Mouse (Mus musculus): ENCODE results near the gene Lyz1. TPM values are rescaled to one million over a fixed set of nuclear protein-coding genes. Genes with fewer than 3 reads are reported as not detected.

Gene Lyz1
- 0.10 and 0.19 TPM in 2 replicates for polyA plus RNA-seq (2012; rRNA removed)

DNA sequence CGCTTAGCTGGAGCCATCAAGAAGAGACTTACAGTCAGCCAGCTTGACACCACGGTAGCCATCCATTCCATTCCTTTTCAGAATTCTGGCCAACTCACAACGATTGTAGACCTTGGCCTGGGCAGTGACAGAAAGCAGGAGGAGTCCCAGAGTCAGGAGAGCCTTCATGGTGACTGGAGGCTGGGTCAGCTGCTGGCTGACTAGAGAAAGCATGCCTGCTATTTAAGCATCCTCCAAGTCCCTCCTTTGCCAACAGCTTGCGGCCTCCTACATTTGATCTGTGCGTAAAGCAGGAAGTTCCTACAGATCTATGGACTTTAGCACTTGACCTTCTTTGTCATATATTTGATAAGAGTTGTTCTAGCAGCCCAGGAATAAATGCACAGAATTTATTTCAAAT lies at the start of gene Lyz1:
Gene Lyz1, minus strand, starts transcription at position 198 of the 400 bp plus-strand sequence.
- no peak for TF ChIP-seq POLR2A (IDR thresholded peaks at IDR 0.05; ENCODE audit: borderline replicate concordance, extremely low read depth, insufficient read depth, insufficient read length, poor library complexity, severe bottlenecking)
- TF ChIP-seq CTCF (IDR thresholded peaks at IDR 0.05; ENCODE audit: borderline replicate concordance, extremely low read depth, insufficient read depth, insufficient read length): no peak
- DNase-seq (ENCODE audit: low read depth): no peak

DNA sequence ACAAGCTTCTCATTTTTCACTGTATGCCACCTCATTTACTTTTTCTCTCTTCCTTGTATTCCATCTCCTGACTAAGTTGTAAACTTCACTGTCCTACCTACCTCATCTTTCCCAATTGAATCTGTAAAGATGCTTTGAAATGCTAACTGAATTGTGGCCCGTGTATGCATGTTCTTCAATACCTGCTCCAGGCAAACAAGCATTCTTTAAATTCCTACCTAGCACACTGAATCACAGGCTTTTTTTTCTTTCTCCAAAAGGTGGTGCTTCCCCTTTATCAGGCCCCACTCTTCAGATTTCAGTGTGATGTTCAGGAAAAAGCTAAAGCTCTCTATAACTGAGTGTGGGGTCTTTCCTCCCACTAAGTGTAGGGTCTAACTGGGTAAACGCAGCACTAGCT lies 49.7 kb upstream of the Lyz1 start:
- no peak for DNase-seq (ENCODE audit: low read depth)
- TF ChIP-seq POLR2A (IDR thresholded peaks at IDR 0.05; ENCODE audit: borderline replicate concordance, extremely low read depth, insufficient read depth, insufficient read length, poor library complexity, severe bottlenecking): no peak
- TF ChIP-seq CTCF (IDR thresholded peaks at IDR 0.05; ENCODE audit: borderline replicate concordance, extremely low read depth, insufficient read depth, insufficient read length): no peak

DNA sequence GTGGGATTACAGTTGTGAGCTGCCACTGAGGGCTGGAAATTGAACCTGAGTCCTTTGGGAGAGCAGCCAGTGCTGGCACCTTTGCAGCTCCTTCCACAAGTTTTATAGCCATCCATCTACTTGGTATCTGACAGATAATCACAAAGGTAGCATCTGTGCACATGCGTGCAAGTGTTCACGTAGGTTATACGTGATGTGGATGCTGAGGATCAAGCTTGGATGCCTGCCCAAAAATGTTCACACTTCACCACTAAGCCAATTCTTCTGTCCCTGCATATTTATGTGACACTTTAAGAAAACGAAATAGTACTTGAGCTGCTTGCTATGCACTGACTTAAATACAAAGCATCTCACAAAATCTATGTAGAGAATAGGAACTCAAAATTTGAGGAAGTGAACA lies 48.4 kb upstream of the Lyz1 start:
- DNase-seq (ENCODE audit: low read depth): peak; percentile 85
- TF ChIP-seq POLR2A (IDR thresholded peaks at IDR 0.05; ENCODE audit: borderline replicate concordance, extremely low read depth, insufficient read depth, insufficient read length, poor library complexity, severe bottlenecking): no peak
- TF ChIP-seq CTCF (IDR thresholded peaks at IDR 0.05; ENCODE audit: borderline replicate concordance, extremely low read depth, insufficient read depth, insufficient read length): no peak

DNA sequence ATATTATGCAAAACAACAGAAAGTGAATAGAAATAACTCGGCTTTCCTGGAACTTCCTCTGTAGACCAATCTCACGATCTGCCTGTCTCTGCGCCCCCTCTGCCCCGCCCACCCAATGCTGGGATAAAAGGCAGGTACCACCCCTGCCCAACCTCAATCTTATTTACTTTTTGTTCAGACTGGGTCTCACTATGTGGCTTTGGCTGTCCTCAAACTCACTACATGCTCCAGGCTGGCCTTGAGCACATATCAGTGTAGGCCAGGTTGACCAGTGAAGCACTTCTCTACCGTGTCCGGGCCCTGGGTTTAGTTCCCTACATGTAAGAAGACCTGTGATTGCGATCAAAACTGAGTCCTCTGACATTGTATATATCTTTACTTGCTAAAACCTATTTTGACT lies 46.6 kb upstream of the Lyz1 start:
- no peak for TF ChIP-seq POLR2A (IDR thresholded peaks at IDR 0.05; ENCODE audit: borderline replicate concordance, extremely low read depth, insufficient read depth, insufficient read length, poor library complexity, severe bottlenecking)
- no peak for TF ChIP-seq CTCF (IDR thresholded peaks at IDR 0.05; ENCODE audit: borderline replicate concordance, extremely low read depth, insufficient read depth, insufficient read length)
- no peak for DNase-seq (ENCODE audit: low read depth)

DNA sequence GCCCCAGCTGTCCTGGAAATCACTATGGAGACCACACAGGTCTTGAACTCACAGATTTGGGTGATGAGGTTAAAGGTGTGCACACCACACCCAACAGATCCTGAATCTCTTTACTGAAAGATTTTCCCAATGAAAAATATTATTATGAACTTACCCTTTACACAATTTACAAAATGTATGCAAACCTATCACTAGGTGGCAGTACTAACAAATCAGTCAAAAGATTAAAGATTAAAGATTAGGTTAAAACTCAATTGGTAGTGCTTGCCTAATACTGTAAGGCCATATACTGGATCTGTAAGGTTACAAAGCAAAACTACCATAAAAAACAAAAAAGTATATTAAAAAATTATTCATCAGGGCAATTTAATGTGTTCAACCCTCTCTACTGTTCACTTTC lies 45.3 kb upstream of the Lyz1 start:
- TF ChIP-seq POLR2A (IDR thresholded peaks at IDR 0.05; ENCODE audit: borderline replicate concordance, extremely low read depth, insufficient read depth, insufficient read length, poor library complexity, severe bottlenecking) (no peak), CTCF (IDR thresholded peaks at IDR 0.05; ENCODE audit: borderline replicate concordance, extremely low read depth, insufficient read depth, insufficient read length) (no peak)
- no peak for DNase-seq (ENCODE audit: low read depth)

DNA sequence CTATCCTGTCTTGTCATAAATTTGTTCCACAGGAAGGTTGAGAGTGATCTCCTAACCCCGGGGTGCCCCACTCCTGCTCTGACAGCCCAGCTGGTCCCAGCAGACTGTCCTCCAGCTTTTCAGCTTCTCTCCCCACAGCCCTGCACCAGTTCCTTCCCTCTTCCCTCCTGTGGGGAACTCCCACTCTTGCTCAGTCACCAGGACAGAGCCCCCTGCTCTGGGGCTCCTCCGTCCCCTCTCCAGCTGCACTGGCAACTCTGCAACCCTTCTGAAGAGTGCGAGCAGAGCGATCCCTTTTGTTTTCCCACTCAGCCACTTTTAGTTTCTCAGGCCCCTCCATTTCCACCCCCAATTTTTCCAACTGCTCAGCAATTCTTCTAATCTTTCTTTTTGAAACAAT lies 43.0 kb upstream of the Lyz1 start:
- DNase-seq (ENCODE audit: low read depth): peak; percentile 34
- no peak for TF ChIP-seq CTCF (IDR thresholded peaks at IDR 0.05; ENCODE audit: borderline replicate concordance, extremely low read depth, insufficient read depth, insufficient read length)
- TF ChIP-seq POLR2A (IDR thresholded peaks at IDR 0.05; ENCODE audit: borderline replicate concordance, extremely low read depth, insufficient read depth, insufficient read length, poor library complexity, severe bottlenecking): no peak

DNA sequence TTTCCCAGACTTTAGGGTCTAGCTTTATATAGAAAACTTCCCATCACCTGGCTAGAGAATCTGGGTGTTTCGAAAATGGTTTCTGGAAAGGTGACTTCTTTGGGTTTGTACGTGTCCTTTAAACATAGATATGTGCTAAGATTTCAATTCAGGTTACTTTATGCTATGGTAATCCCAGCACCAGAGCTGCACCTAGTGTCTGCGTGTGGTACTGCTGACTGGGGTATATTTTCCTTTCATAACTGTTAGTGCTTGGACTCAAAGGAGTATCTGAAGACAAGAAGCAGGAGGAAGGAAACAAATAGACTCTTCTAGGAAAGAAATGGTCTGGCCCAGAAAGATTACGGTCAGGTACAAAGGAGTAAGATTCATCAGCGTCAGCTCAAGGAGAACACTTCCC lies 37.9 kb upstream of the Lyz1 start:
- DNase-seq (ENCODE audit: low read depth): no peak
- TF ChIP-seq POLR2A (IDR thresholded peaks at IDR 0.05; ENCODE audit: borderline replicate concordance, extremely low read depth, insufficient read depth, insufficient read length, poor library complexity, severe bottlenecking) (no peak), CTCF (IDR thresholded peaks at IDR 0.05; ENCODE audit: borderline replicate concordance, extremely low read depth, insufficient read depth, insufficient read length) (peak; percentile 39; the same call in 1 of the 2 replicates)

DNA sequence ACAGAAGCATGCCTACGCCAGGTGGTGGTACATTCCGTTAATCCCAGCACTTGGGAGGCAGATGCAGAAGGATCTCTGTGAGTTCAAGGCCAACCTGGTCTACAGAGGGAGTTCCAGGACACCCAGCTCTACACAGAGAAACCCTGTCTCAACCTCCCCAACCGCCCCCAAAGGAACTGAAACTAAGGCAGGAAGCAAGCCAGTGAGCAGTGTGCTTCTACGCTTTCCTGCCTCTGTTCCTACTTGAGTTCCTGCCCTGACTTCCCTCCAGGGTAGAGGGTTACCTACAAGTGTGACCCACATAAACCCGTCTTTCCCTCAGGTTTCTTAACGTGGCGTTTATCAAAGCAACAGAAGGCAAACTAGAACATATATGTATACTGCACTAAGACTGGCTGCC lies 31.1 kb upstream of the Lyz1 start:
- no peak for DNase-seq (ENCODE audit: low read depth)
- TF ChIP-seq POLR2A (IDR thresholded peaks at IDR 0.05; ENCODE audit: borderline replicate concordance, extremely low read depth, insufficient read depth, insufficient read length, poor library complexity, severe bottlenecking) (no peak), CTCF (IDR thresholded peaks at IDR 0.05; ENCODE audit: borderline replicate concordance, extremely low read depth, insufficient read depth, insufficient read length) (no peak)

DNA sequence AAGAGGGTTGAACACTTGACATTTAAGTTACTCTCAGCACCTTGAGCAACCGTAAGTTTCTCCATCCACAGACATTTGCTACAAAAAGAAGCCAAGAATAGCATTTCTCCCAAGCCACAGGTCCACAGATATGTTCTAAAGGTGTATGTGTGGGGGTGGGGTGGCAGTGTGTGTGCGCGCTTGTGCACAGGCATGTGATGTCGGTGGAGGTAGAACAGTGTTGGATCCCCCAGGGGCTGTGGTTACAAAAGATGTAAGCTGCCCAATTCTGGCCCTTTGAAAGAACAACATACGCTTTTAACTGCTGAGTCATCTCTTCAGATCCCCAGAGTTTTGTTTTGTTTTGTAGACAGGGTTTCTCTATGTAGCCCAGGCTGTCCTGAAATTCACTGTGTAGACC lies 30.0 kb upstream of the Lyz1 start:
- no peak for DNase-seq (ENCODE audit: low read depth)

DNA sequence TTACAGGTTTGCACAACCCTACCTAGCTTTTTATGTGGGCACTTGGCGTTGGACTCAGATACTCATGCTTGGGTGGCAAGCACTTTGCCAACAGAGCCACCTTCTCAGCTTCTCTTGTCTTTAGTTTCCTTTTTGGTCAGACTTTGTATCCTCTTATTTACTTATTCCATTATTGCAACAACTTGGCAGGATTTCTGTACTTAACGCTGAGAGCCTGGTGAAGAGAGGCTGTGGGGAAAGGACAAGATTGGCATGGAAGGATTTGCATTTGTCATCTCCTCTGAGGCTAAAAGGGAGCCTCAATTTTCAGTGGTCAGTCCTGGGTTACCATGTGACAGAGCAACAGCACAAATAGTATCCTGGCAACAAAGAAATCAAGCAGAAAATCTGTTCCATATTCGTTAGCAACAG lies 27.9 kb upstream of the Lyz1 start:
- no peak for TF ChIP-seq CTCF (IDR thresholded peaks at IDR 0.05; ENCODE audit: borderline replicate concordance, extremely low read depth, insufficient read depth, insufficient read length)
- no peak for TF ChIP-seq POLR2A (IDR thresholded peaks at IDR 0.05; ENCODE audit: borderline replicate concordance, extremely low read depth, insufficient read depth, insufficient read length, poor library complexity, severe bottlenecking)
- DNase-seq (ENCODE audit: low read depth): no peak

More for the DNA sequence above, 30.0 kb upstream of the Lyz1 start:
- TF ChIP-seq CTCF (IDR thresholded peaks at IDR 0.05; ENCODE audit: borderline replicate concordance, extremely low read depth, insufficient read depth, insufficient read length) (no peak), POLR2A (IDR thresholded peaks at IDR 0.05; ENCODE audit: borderline replicate concordance, extremely low read depth, insufficient read depth, insufficient read length, poor library complexity, severe bottlenecking) (no peak)

DNA sequence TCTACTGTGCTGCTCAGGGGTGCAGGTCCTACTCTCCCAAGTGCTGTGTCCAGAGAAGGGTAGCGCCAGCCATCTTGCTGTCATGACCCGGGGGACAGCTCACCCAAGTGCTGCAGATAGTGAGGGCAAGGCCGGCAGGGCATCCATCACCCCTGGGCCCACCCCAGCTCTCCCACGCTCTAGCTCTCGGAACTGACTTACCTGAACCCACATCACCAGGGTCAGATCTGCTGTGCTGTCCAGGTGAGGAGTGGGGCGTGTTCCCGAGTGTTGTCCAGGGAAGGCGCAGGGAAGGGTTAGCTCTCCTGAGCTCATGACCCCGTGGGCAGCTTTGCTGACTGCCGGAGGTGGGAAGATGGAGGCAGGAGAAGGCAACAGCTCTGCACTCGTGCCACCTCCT lies 23.7 kb upstream of the Lyz1 start:
- no peak for DNase-seq (ENCODE audit: low read depth)
- TF ChIP-seq POLR2A (IDR thresholded peaks at IDR 0.05; ENCODE audit: borderline replicate concordance, extremely low read depth, insufficient read depth, insufficient read length, poor library complexity, severe bottlenecking): no peak
- no peak for TF ChIP-seq CTCF (IDR thresholded peaks at IDR 0.05; ENCODE audit: borderline replicate concordance, extremely low read depth, insufficient read depth, insufficient read length)

DNA sequence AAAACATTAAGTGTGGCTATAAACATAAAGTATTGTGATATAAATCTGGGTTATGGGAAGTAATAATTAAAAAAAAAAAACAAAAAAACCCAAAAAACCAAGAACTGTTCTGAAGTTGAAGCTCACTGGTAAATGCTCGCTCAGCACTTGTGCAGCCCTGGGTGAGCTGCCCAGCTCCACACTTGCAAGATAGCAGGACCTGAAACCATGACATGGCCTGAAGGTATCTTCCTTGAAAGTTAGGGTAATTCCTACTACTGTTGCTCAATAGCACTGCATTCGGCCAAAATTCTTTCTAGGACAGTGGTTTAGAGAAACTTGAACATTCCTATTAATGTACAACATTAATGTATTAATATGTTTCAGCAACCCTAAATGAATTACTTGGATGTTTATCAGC lies 20.5 kb upstream of the Lyz1 start:
- DNase-seq (ENCODE audit: low read depth): no peak
- TF ChIP-seq POLR2A (IDR thresholded peaks at IDR 0.05; ENCODE audit: borderline replicate concordance, extremely low read depth, insufficient read depth, insufficient read length, poor library complexity, severe bottlenecking): no peak
- TF ChIP-seq CTCF (IDR thresholded peaks at IDR 0.05; ENCODE audit: borderline replicate concordance, extremely low read depth, insufficient read depth, insufficient read length): no peak

All from brain, embryonic 14.5 days (tissue).